Mouse (Mus musculus) neural tube, embryonic 15.5 days (tissue): ENCODE results near the gene Olfr469. TPM values are rescaled to one million over a fixed set of nuclear protein-coding genes. Genes with fewer than 3 reads are reported as not detected.

ENCODE experiments used
- ATAC-seq: fragments of 200-750 bp; cut with Nextera tagmentation; 2 replicates; pipeline ENCODE4 v1.8.0; 2017; ENCODE audit warnings: mild to moderate bottlenecking, moderate TSS enrichment, moderate library complexity; ENCODE audit not compliant: low FRiP score
- H3K27ac ChIP-seq: fragments of 300-500 bp; sonication (generic); replicated peaks from 2 replicates; pipeline ENCODE4 v1.5.1; 2015; ENCODE audit warnings: mild to moderate bottlenecking, inconsistent platforms
- H3K27me3 ChIP-seq: fragments of 300-500 bp; sonication (generic); replicated peaks from 2 replicates; pipeline ENCODE4 v1.6.1; 2015; ENCODE audit warnings: inconsistent platforms
- H3K36me3 ChIP-seq: fragments of 300-500 bp; sonication (generic); 2 replicates; pipeline ENCODE4 v1.6.1; 2015; ENCODE audit warnings: inconsistent platforms
- H3K4me1 ChIP-seq: fragments of 300-500 bp; sonication (generic); 2 replicates; pipeline ENCODE4 v1.6.1; 2015; ENCODE audit warnings: inconsistent platforms
- H3K4me2 ChIP-seq: fragments of 300-500 bp; sonication (generic); 2 replicates; pipeline ENCODE4 v1.6.1; 2015; ENCODE audit warnings: inconsistent platforms, mild to moderate bottlenecking, moderate library complexity
- H3K4me3 ChIP-seq: fragments of 300-500 bp; sonication (generic); replicated peaks from 2 replicates; pipeline ENCODE4 v1.5.1; 2015; ENCODE audit warnings: mild to moderate bottlenecking, inconsistent platforms
- H3K9ac ChIP-seq: fragments of 300-500 bp; sonication (generic); replicated peaks from 2 replicates; pipeline ENCODE4 v1.6.1; 2015; ENCODE audit warnings: mild to moderate bottlenecking, inconsistent platforms
- H3K9me3 ChIP-seq: fragments of 300-500 bp; sonication (generic); replicated peaks from 2 replicates; pipeline ENCODE4 v1.6.1; 2016; ENCODE audit warnings: inconsistent platforms
- WGBS: fragments of 180-500 bp; shearing (Covaris S2); methylation state at CpG from one replicate; pipeline ENCODE4 v1.1.7; 2015; ENCODE audit warnings: mixed read lengths; 5-methylcytosine and 5-hydroxymethylcytosine counted together
- polyA plus RNA-seq: library from polyadenylated mRNA; unstranded; fragments of >200 nt; fragmentation: Nextera tagmentation; extraction: Ambion mirVana; gene quantifications from 2 replicates; pipeline ENCODE4 v1.2.1, GENCODE M21; 2015

Olfr469 gene
- polyA plus RNA-seq, 1 experiment from 2014 or later = not detected

DNA sequence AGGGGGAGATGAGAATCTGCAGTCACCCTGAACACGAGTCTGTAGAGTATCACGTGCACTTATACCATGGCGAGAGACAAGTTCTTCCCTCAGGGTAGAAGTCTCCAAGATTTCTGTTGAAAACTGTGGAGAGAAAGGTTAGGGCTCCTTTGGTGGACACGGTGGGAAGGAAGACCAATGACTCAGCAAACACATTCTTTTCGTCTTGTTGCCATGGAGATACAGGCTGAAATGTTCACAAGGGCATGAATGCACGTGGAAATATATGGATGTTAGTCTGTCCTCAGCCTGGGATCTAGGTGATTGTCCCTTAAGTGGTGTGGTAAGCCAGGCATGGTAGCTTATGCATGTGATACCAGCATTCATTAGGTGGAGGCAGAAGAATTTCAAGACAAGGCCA, 54.5 kb downstream of the Olfr469 start:
- no peaks in the 10 kb centered on the region for H3K9me3 ChIP-seq
- WGBS = 55% methylated on average over 6 of the region's 6 CpGs
- no peak overlapping the region for H3K9ac ChIP-seq
- no peaks in the 10 kb centered on the region for H3K36me3 ChIP-seq
- H3K27ac ChIP-seq = no peak overlapping the region
- no peak overlapping the region for H3K4me2 ChIP-seq
- H3K4me1 ChIP-seq = no peaks in the 10 kb centered on the region
- ATAC-seq = no peak
- no peak overlapping the region for H3K4me3 ChIP-seq
- H3K27me3 ChIP-seq = no peaks in the 10 kb centered on the region

Other genes with a start within 250 kb of the Olfr469 start
- 2.5 and 3.6 TPM in 2 replicates for gene Ppfibp2, start 230.3 kb downstream of the Olfr469 start, polyA plus RNA-seq
- gene 5330417H12Rik, start 200.4 kb downstream of the Olfr469 start, polyA plus RNA-seq = not detected in 2 replicates
- gene Cyb5r2, start 67.5 kb downstream of the Olfr469 start, polyA plus RNA-seq = 0.09 and 0.26 TPM in 2 replicates
- not detected in 2 replicates for gene Ovch2, start 24.3 kb downstream of the Olfr469 start, polyA plus RNA-seq
- gene Olfr467, start 13.3 kb downstream of the Olfr469 start, polyA plus RNA-seq = not detected in 2 replicates
- gene Olfr470, start 21.9 kb upstream of the Olfr469 start, polyA plus RNA-seq = not detected in 2 replicates
- not detected in 2 replicates for gene Olfr472, start 72.4 kb upstream of the Olfr469 start, polyA plus RNA-seq
- not detected in 2 replicates for gene Olfr473, start 104.9 kb upstream of the Olfr469 start, polyA plus RNA-seq
- not detected in 2 replicates for gene Olfr474, start 129.1 kb upstream of the Olfr469 start, polyA plus RNA-seq
- gene Olfr476, start 139.3 kb upstream of the Olfr469 start, polyA plus RNA-seq = not detected in 2 replicates
- not detected in 2 replicates for gene Olfr477, start 161.2 kb upstream of the Olfr469 start, polyA plus RNA-seq
- not detected in 2 replicates for gene Olfr478, start 208.4 kb upstream of the Olfr469 start, polyA plus RNA-seq
- not detected in 2 replicates for gene Olfr479, start 225.2 kb upstream of the Olfr469 start, polyA plus RNA-seq
- not detected in 2 replicates for gene Olfr480, start 241.8 kb upstream of the Olfr469 start, polyA plus RNA-seq